Mouse (Mus musculus): ENCODE results near the gene Ghrhr. TPM values are rescaled to one million over a fixed set of nuclear protein-coding genes. Genes with fewer than 3 reads are reported as not detected.

The Ghrhr gene
- polyA plus RNA-seq, 1 experiment from 2014 or later, result not detected

DNA sequence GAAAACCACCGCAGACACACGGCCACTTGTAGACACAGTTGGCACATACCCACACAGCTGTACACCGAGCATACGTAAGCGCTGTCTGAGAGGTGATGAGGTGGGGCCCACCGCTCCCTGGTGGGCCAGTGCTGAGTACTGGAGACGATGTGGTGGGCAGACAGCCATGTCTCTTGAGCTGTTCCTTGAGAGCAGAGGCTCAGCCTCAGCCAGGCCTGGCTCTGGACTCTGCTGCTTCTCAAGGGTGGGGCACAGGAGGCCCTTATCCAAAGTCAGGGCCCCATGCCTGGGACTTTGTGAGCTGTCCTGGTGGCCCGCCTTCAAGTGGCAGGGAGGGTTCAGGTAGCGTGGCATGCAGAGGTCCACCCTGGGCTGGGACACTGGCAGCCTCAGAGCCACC, 33.8 kb upstream of the Ghrhr start:
- 0 out of 2 replicates have a peak, but pooled peaks have one; percentile 28 for ATAC-seq
- H3K4me2 ChIP-seq, result no peak overlapping the region
- H3K9me3 ChIP-seq (replicated peaks), result no peaks in the 10 kb centered on the region
- WGBS, result 65% methylated on average over 9 of the region's 9 CpGs
- H3K4me1 ChIP-seq, result peaks cover 13% of the 10 kb centered on the region
- H3K9ac ChIP-seq, result no peak overlapping the region
- H3K36me3 ChIP-seq (ENCODE audit: poor library complexity, severe bottlenecking), result no peaks in the 10 kb centered on the region
- H3K27me3 ChIP-seq, result no peaks in the 10 kb centered on the region
- H3K27ac ChIP-seq, result no peak overlapping the region
- H3K4me3 ChIP-seq, result no peak overlapping the region

DNA sequence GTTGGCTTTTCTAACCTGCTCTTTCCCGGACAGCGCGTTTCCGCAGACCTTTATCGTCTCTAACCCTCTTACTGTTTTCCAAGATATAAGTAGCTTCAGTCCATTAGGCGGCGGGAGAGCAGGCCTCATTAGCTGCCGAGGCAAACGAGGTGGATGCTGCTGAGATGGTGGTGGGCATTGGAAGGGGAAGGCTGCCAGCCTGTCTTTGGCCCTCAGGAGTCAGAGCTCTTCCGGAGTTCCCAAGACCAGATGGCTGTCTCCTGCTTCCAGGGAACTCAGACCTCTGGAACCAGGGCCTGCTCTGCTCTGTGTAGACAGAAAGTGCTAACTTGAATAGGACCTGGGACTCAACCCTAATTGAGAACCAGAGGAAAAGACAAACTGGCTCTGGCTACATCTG, 32.6 kb upstream of the Ghrhr start:
- no peak overlapping the region for H3K4me3 ChIP-seq
- H3K4me2 ChIP-seq, result no peak overlapping the region
- no peaks in the 10 kb centered on the region for H3K36me3 ChIP-seq (ENCODE audit: poor library complexity, severe bottlenecking)
- H3K9ac ChIP-seq, result no peak overlapping the region
- no peaks in the 10 kb centered on the region for H3K9me3 ChIP-seq (replicated peaks)
- peaks cover 13% of the 10 kb centered on the region for H3K4me1 ChIP-seq
- no peak overlapping the region for H3K27ac ChIP-seq
- H3K27me3 ChIP-seq, result no peaks in the 10 kb centered on the region
- ATAC-seq, result no peak
- 74% methylated on average over 10 of the region's 10 CpGs for WGBS

- Histone ChIP-seq H3K27ac (no peak overlapping the region), H3K4me3 (no peak overlapping the region), H3K4me2 (no peak overlapping the region), H3K36me3 (ENCODE audit: poor library complexity, severe bottlenecking) (no peaks in the 10 kb centered on the region), H3K4me1 (peaks cover 13% of the 10 kb centered on the region), H3K9me3 (replicated peaks) (no peaks in the 10 kb centered on the region), H3K27me3 (no peaks in the 10 kb centered on the region), H3K9ac (no peak overlapping the region)
- 94% methylated on average over 9 of the region's 9 CpGs for WGBS
- ATAC-seq, result no peak
Observed at GRCm38 (mm10) chr6:55344291-55345016, 31.6 kb upstream of the Ghrhr start.

DNA sequence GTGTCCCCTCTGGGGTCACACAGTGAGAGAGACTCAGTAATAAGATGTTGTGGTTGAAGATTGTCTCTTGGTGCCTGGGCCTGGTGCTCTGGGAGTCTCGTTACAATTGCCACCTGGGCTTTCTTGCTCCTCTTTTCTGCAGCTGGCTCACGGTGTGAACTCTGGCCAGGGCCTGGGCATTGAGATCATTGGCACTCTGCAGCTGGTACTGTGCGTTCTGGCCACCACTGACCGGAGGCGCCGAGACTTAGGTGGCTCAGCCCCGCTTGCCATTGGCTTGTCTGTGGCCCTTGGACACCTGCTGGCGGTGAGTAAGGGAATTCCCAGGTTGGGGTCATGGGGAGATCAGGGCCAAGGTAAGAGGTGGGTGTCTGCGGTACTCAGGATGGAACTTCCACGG, 30.8 kb upstream of the Ghrhr start:
- H3K27me3 ChIP-seq, result no peaks in the 10 kb centered on the region
- ATAC-seq, result no peak
- H3K36me3 ChIP-seq (ENCODE audit: poor library complexity, severe bottlenecking), result no peaks in the 10 kb centered on the region
- no peak overlapping the region for H3K9ac ChIP-seq
- H3K9me3 ChIP-seq (replicated peaks), result no peaks in the 10 kb centered on the region; the same call in 1 of the 2 replicates
- H3K4me1 ChIP-seq, result peaks cover 13% of the 10 kb centered on the region
- WGBS, result 85% methylated on average over 10 of the region's 10 CpGs
- no peak overlapping the region for H3K4me2 ChIP-seq
- H3K27ac ChIP-seq, result no peak overlapping the region
- H3K4me3 ChIP-seq, result no peak overlapping the region

DNA sequence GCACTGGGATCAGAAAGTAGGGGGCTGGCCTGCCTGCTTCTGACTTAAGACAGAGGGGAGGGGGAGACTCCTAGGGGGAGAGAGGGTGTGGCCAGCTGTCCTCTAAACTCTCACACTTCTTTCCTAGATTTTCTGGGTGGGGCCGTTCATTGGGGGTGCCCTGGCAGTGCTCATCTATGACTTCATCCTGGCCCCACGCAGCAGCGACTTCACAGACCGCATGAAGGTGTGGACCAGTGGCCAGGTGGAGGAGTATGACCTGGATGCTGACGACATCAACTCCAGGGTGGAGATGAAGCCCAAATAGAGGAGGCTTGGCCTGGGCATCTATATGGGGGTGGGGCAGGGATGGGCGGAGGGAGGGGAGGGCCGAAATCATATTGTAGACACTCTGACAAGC, 29.6 kb upstream of the Ghrhr start:
- WGBS, result 86% methylated on average over 7 of the region's 7 CpGs
- H3K27me3 ChIP-seq, result no peaks in the 10 kb centered on the region
- peaks cover 10% of the 10 kb centered on the region for H3K4me1 ChIP-seq
- H3K4me2 ChIP-seq, result no peak overlapping the region
- H3K9me3 ChIP-seq (replicated peaks), result no peaks in the 10 kb centered on the region; the same call in 1 of the 2 replicates
- no peak overlapping the region for H3K27ac ChIP-seq
- ATAC-seq, result no peak
- no peak overlapping the region for H3K9ac ChIP-seq
- no peaks in the 10 kb centered on the region for H3K36me3 ChIP-seq (ENCODE audit: poor library complexity, severe bottlenecking)
- H3K4me3 ChIP-seq, result no peak overlapping the region

DNA sequence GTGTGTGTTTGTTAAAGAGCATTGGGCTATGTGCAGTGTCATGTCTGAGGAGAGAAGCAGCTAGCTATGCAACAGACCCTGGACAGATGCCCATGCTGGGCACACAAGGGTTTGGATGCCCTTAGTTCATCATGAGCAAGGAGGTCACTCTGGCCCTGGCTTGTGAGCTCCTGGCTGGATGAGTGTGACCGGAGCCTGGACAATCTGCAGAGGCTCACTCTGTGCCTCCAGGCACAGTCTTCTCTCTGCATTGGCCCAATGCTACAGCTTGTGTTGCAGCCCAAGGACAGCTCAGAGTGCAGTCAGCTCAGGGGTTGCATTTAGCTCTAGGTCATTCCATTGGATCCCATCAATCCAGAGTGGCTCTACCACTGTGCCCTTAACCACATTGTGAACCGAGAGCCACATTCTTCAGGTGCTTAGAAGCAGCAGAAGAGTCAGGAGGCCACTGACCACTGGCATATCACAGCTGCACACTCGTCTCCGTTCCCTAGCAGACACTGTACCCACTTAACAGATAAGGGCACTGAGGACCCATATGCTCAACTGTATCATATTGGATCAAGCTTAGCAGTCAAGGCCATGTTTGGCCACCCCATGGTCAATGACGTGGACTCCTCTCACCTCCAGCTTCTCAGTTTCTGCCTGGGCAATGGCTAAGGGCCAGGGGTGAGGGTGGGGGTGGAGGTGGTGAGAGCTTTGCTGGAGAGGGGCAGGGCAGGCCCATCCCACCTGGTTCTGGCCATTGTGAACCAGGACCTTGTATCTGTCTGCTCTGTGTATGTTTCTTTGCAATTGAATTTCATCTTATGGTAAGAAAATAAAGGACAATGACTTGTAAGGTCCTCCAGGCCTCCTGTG, 28.2 kb upstream of the Ghrhr start:
- H3K9me3 ChIP-seq (replicated peaks), result no peaks in the 10 kb centered on the region; the same call in 1 of the 2 replicates
- no peaks in the 10 kb centered on the region for H3K27me3 ChIP-seq
- ATAC-seq, result no peak
- no peak overlapping the region for H3K9ac ChIP-seq
- H3K36me3 ChIP-seq (ENCODE audit: poor library complexity, severe bottlenecking), result no peaks in the 10 kb centered on the region
- no peak overlapping the region for H3K4me2 ChIP-seq
- H3K27ac ChIP-seq, result no peak overlapping the region
- H3K4me3 ChIP-seq, result no peak overlapping the region
- WGBS, result 85% methylated on average over 5 of the region's 5 CpGs
- H3K4me1 ChIP-seq, result no peaks in the 10 kb centered on the region

DNA sequence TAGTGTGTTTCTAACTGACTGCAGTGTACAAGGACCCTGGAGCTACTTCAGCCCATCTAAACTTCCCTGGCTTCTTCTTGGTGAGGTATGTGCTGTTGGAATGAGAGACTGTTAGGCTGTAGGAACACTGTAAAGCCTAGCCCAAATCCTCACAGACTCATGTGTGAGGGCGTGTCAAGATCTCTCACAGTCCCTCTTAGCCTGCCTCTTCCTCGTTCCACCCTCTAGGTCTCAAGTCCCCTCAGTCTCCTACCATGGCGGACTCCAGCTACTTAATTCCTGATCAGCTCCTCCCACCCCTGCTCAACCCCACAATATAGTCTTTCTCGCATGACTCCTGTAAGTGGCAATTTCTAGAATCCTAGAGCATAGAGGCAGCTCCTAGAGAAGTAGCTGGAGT, 26.9 kb upstream of the Ghrhr start:
- no peak overlapping the region for H3K4me2 ChIP-seq
- 81% methylated on average over 4 of the region's 4 CpGs for WGBS
- H3K27ac ChIP-seq, result no peak overlapping the region
- no peak overlapping the region for H3K4me3 ChIP-seq
- H3K4me1 ChIP-seq, result no peaks in the 10 kb centered on the region
- H3K27me3 ChIP-seq, result no peaks in the 10 kb centered on the region
- no peak overlapping the region for H3K9ac ChIP-seq
- no peaks in the 10 kb centered on the region; the same call in 1 of the 2 replicates for H3K9me3 ChIP-seq (replicated peaks)
- ATAC-seq, result no peak
- H3K36me3 ChIP-seq (ENCODE audit: poor library complexity, severe bottlenecking), result no peaks in the 10 kb centered on the region

- 91% methylated on average over 6 of the region's 6 CpGs for WGBS
- Histone ChIP-seq H3K27me3 (no peaks in the 10 kb centered on the region), H3K27ac (no peak overlapping the region), H3K9ac (no peak overlapping the region), H3K9me3 (replicated peaks) (no peaks in the 10 kb centered on the region; the same call in 1 of the 2 replicates), H3K4me1 (no peaks in the 10 kb centered on the region), H3K4me3 (no peak overlapping the region), H3K4me2 (no peak overlapping the region), H3K36me3 (ENCODE audit: poor library complexity, severe bottlenecking) (no peaks in the 10 kb centered on the region)
- no peak for ATAC-seq
Observed at GRCm38 (mm10) chr6:55350383-55350952, 25.6 kb upstream of the Ghrhr start.

DNA sequence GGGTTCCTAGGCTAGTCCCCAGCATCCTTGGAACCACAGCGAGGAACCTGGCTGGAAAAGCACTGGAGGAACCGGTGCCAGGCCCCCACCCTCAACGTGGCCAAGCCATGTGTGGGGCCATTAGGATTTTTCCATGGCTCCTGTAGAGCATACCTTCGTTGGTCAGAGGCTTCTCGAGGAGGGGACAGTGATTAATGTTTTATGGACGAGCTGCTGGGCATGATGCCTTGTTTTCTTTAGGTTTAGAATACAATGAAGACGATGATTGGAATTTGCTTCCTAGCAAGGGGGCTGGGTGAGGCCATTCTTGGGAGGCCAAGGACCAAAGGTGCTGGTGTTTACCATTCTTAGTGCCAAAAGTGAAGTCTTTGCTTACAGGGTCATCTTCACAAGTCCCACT, 24.4 kb upstream of the Ghrhr start:
- no peak overlapping the region for H3K9ac ChIP-seq
- H3K4me1 ChIP-seq, result no peaks in the 10 kb centered on the region
- 80% methylated on average over 7 of the region's 7 CpGs for WGBS
- ATAC-seq, result no peak
- H3K4me2 ChIP-seq, result no peak overlapping the region
- no peak overlapping the region for H3K4me3 ChIP-seq
- H3K27ac ChIP-seq, result no peak overlapping the region
- H3K27me3 ChIP-seq, result no peaks in the 10 kb centered on the region
- H3K36me3 ChIP-seq (ENCODE audit: poor library complexity, severe bottlenecking), result no peaks in the 10 kb centered on the region
- no peaks in the 10 kb centered on the region; the same call in 1 of the 2 replicates for H3K9me3 ChIP-seq (replicated peaks)

GRCm38 (mm10) chr6:55353711-55354445, 22.2 kb upstream of the Ghrhr start:
- no peaks in the 10 kb centered on the region for H3K27me3 ChIP-seq
- no peak for ATAC-seq
- WGBS, result 80% methylated on average over 12 of the region's 12 CpGs

DNA sequence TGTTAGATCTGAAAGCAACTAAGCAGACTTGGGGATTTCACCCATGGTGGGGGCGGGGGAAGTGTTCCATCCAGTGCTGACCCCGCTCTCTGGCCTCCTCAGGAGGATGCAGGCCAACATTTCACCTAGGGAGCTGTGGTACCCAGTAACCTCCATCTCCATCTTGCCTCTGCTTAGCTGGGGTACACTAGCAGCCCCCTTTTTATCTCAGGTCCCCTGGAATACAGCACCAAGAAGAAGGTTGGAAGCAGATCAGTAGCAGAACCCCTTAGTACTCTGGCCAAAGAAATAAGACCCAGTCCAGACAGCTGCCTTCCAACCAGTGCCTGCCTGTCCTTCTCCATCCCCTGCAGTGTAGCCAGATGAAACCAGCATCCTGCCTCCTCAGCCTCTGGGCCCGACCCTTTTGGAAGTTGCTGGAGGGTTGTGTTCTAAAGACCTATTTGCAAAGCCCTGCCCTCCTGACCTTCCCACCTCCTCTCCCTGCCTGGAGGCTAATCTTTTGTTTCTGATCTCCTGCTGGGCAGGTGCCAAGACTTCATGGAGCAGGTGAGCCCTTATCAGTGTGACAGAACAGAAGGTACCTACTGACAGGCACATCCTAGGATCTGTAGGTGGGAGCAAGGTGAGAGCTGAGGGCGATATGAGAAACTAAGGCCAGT, 21.5 kb upstream of the Ghrhr start:
- Histone ChIP-seq H3K4me1 (peaks cover 9% of the 10 kb centered on the region), H3K27me3 (no peaks in the 10 kb centered on the region), H3K4me3 (no peak overlapping the region), H3K36me3 (ENCODE audit: poor library complexity, severe bottlenecking) (no peaks in the 10 kb centered on the region), H3K9me3 (replicated peaks) (no peaks in the 10 kb centered on the region; the same call in 1 of the 2 replicates), H3K4me2 (no peak overlapping the region), H3K9ac (no peak overlapping the region), H3K27ac (no peak overlapping the region; the same call in 1 of the 2 replicates)
- WGBS, result 65% methylated on average over 4 of the region's 4 CpGs
- no peak for ATAC-seq

More at GRCm38 (mm10) chr6:55353711-55354445, 22.2 kb upstream of the Ghrhr start:
- no peak overlapping the region for H3K4me2 ChIP-seq
- H3K36me3 ChIP-seq (ENCODE audit: poor library complexity, severe bottlenecking), result no peaks in the 10 kb centered on the region
- no peaks in the 10 kb centered on the region; the same call in 1 of the 2 replicates for H3K9me3 ChIP-seq (replicated peaks)
- no peak overlapping the region for H3K9ac ChIP-seq
- H3K27ac ChIP-seq, result no peak overlapping the region; the same call in 1 of the 2 replicates
- H3K4me1 ChIP-seq, result peaks cover 9% of the 10 kb centered on the region
- H3K4me3 ChIP-seq, result no peak overlapping the region
